Comparison of ENCODE assay signal across 8 mouse cellular contexts in the genomic region with DNA sequence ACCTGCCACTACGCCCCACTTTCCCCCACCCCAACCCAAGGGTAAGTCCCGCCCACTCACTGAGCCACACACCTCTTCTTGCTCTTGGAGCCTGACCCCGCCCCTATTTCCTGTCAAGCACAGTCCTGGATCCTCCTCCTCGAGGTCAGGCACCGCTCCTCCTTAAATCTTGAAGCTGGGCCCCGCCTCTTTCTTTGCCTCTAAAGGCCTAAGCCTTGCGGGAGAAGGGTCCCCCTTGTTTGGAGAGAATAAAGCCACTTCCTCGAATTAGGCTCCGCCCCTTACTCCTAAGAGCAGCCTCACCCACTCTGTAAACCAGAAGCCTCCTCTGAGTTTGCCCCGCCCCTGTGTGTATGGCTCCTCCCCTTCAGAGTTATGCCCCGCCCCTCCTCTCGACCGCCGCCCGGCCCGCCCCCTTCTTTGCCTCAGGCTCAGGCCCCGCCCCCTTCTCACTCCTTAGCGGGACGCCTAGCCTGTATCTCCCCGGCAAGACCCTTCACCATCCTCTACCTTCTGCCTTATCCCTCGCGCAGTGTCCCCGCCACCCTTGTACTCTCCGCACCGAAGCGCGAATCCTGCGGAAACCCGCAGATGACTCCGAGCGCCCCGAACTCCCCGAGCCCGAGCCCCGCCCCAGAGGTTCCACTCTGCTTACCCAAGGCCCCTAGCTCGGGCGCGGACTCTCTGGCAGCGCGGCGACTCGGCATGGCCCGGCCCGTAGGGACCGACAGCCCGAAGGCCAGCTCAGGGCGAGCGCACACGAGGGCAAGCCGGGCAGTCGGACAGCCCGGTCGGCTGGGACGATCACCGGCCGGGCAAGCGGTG. TPM values are rescaled to one million over a fixed set of nuclear protein-coding genes. Genes with fewer than 3 reads are reported as not detected.
A peak's percentile ranks its signal among the peaks of the same experiment; 100 is the strongest.
DNase-seq lines count a peak whose midpoint lies in the region; ATAC-seq lines count a peak whose summit lies in the region.

No protein-coding gene starts in this region.

- no peaks in the 10 kb centered on the region; the same call in 1 of the 2 replicates for H3K4me1 ChIP-seq in hindbrain, embryonic 16.5 days (ENCODE audit: control insufficient read depth, insufficient read depth, low read depth, low read length)

- WGBS in hindbrain, embryonic 16.5 days = under 1% methylated on average over 46 of the region's 57 CpGs
- WGBS in macrophage (ENCODE audit: missing documents) = 2% methylated on average over 47 of the region's 57 CpGs

- peaks cover 18% of the 10 kb centered on the region for H3K36me3 ChIP-seq in hindbrain, embryonic 16.5 days (ENCODE audit: control insufficient read depth, insufficient read depth, low read length)
- H3K36me3 ChIP-seq in macrophage (ENCODE audit: inconsistent target) = peaks cover 14% of the 10 kb centered on the region; the same call in 1 of the 2 replicates

- H3K9ac ChIP-seq in hindbrain, embryonic 16.5 days (ENCODE audit: low read depth, low read length) = peak overlapping the region; percentile 67

- no peaks in the 10 kb centered on the region for H3K9me3 ChIP-seq in hindbrain, embryonic 16.5 days (ENCODE audit: control insufficient read depth, low read length)

- peak; percentile 85 for ATAC-seq in hindbrain, embryonic 16.5 days

- peak overlapping the region; percentile 85 for H3K4me3 ChIP-seq in hindbrain, embryonic 16.5 days (ENCODE audit: low read length)
- peak overlapping the region; percentile 42 for H3K4me3 ChIP-seq in macrophage (ENCODE audit: inconsistent target)

- H3K27me3 ChIP-seq in hindbrain, embryonic 16.5 days (replicated peaks; ENCODE audit: control insufficient read depth, insufficient read depth, low read length) = no peaks in the 10 kb centered on the region

- H3K4me2 ChIP-seq in hindbrain, embryonic 16.5 days (ENCODE audit: low read length) = peak overlapping the region; percentile 95

- peak overlapping the region; percentile 73 for H3K27ac ChIP-seq in hindbrain, embryonic 16.5 days (ENCODE audit: low read depth, low read length)
- H3K27ac ChIP-seq in macrophage = peak overlapping the region; percentile 52

- H3K79me2 ChIP-seq in macrophage (ENCODE audit: inconsistent target) = peaks cover 4% of the 10 kb centered on the region; the same call in 1 of the 2 replicates

- peak; percentile 98 for DNase-seq in WW6 (ENCODE audit: low read depth, low spot score)
- DNase-seq in cerebellum, postnatal 4 days (ENCODE audit: low spot score in 2 of 2) = peak; percentile 69 to 86
- peak; percentile 96 for DNase-seq in gastrocnemius, adult 18-20 months (ENCODE audit: low spot score)
- DNase-seq in left cerebral cortex, adult 18-20 months (ENCODE audit: low spot score in 2 of 2) = peak; percentile 82 to 86
- peak; percentile 90 for DNase-seq in right cerebral cortex, adult 18-20 months
- DNase-seq in urinary bladder, postnatal 10 days (ENCODE audit: low spot score) = peak; percentile 89

RNA-seq across cellular contexts. Expression of gene Relb, which starts 0.5 kb away (rescaled TPM):
- total RNA-seq in gastrocnemius, adult 18-20 months (2021) = 10 to 100 TPM in 1 of 2 experiments, 1 to 10 TPM in 1; 6.7 to 11.0 TPM
- polyA plus RNA-seq in hindbrain, embryonic 16.5 days (2015; fragmentation: Nextera tagmentation; extraction: Ambion mirVana) = 6.7 and 6.9 TPM in 2 replicates
- total RNA-seq in left cerebral cortex, adult 18-20 months (2021) = 1 to 10 TPM; 7.5 to 8.1 TPM
- total RNA-seq in macrophage (2018; cell fraction: chromatin; rRNA removed) = 100 to 1,000 TPM in 17 of 26 experiments, 10 to 100 TPM in 9; 37.2 to 506 (median 179) TPM
- 100 to 1,000 TPM in 4 of 26 experiments, 10 to 100 TPM in 22; 23.6 to 145 (median 40.1) TPM for total RNA-seq in macrophage (2018; cell fraction: cytosol; rRNA removed)
- total RNA-seq in macrophage (2018; cell fraction: nucleus; rRNA removed) = 100 to 1,000 TPM in 16 of 26 experiments, 10 to 100 TPM in 10; 20.4 to 292 (median 128) TPM
- polyA plus RNA-seq in macrophage (2018) = 11.3 to 29.9 TPM (median 15.3 TPM) in 3 replicates

RNA-seq across cellular contexts. Expression of gene Clasrp, which starts 24.5 kb away (rescaled TPM):
- 10 to 100 TPM in 1 of 2 experiments, 1 to 10 TPM in 1; 8.7 to 10.4 TPM for total RNA-seq in gastrocnemius, adult 18-20 months (2021)
- polyA plus RNA-seq in hindbrain, embryonic 16.5 days (2015; fragmentation: Nextera tagmentation; extraction: Ambion mirVana) = 54.1 and 54.4 TPM in 2 replicates
- total RNA-seq in left cerebral cortex, adult 18-20 months (2021) = 10 to 100 TPM; 70.4 to 87.0 TPM
- total RNA-seq in macrophage (2018; cell fraction: chromatin; rRNA removed) = 100 to 1,000 TPM in 23 of 26 experiments, 10 to 100 TPM in 3; 86.3 to 338 (median 198) TPM
- total RNA-seq in macrophage (2018; cell fraction: cytosol; rRNA removed) = 10 to 100 TPM in 14 of 26 experiments, 1 to 10 TPM in 12; 6.3 to 19.3 (median 10.5) TPM
- 100 to 1,000 TPM in 6 of 26 experiments, 10 to 100 TPM in 20; 28.7 to 156 (median 67.4) TPM for total RNA-seq in macrophage (2018; cell fraction: nucleus; rRNA removed)
- polyA plus RNA-seq in macrophage (2018) = 14.0 to 24.9 TPM (median 16.3 TPM) in 3 replicates

RNA-seq across cellular contexts. Expression of gene Clptm1, which starts 36.1 kb away (rescaled TPM):
- total RNA-seq in gastrocnemius, adult 18-20 months (2021) = 10 to 100 TPM; 46.8 to 47.3 TPM
- polyA plus RNA-seq in hindbrain, embryonic 16.5 days (2015; fragmentation: Nextera tagmentation; extraction: Ambion mirVana) = 138 and 140 TPM in 2 replicates
- total RNA-seq in left cerebral cortex, adult 18-20 months (2021) = 100 to 1,000 TPM; 151 to 152 TPM
- total RNA-seq in macrophage (2018; cell fraction: chromatin; rRNA removed) = 10 to 100 TPM; 18.3 to 69.4 (median 43.8) TPM
- total RNA-seq in macrophage (2018; cell fraction: cytosol; rRNA removed) = 100 to 1,000 TPM in 19 of 26 experiments, 10 to 100 TPM in 7; 75.5 to 147 (median 110) TPM
- 100 to 1,000 TPM in 10 of 26 experiments, 10 to 100 TPM in 16; 49.4 to 161 (median 93.3) TPM for total RNA-seq in macrophage (2018; cell fraction: nucleus; rRNA removed)
- polyA plus RNA-seq in macrophage (2018) = 90.5 to 113 TPM (median 108 TPM) in 3 replicates

RNA-seq across cellular contexts. Expression of gene Apoc2, which starts 49.0 kb away (rescaled TPM):
- total RNA-seq in gastrocnemius, adult 18-20 months (2021) = under 1 TPM in 1 of 2 experiments, not detected in 1; 0.74 TPM
- not detected in 2 replicates for polyA plus RNA-seq in hindbrain, embryonic 16.5 days (2015; fragmentation: Nextera tagmentation; extraction: Ambion mirVana)
- total RNA-seq in left cerebral cortex, adult 18-20 months (2021) = not detected
- total RNA-seq in macrophage (2018; cell fraction: chromatin; rRNA removed) = 1 to 10 TPM in 11 of 26 experiments, not detected in 15; 1.3 to 3.4 (median 2.2) TPM
- 10 to 100 TPM; 21.6 to 44.6 (median 31.8) TPM for total RNA-seq in macrophage (2018; cell fraction: cytosol; rRNA removed)
- total RNA-seq in macrophage (2018; cell fraction: nucleus; rRNA removed) = 10 to 100 TPM in 4 of 26 experiments, 1 to 10 TPM in 22; 2.1 to 15.0 (median 5.5) TPM
- 31.8 to 82.7 TPM (median 33.3 TPM) in 3 replicates for polyA plus RNA-seq in macrophage (2018)

RNA-seq across cellular contexts. Expression of gene Gemin7, which starts 51.4 kb away (rescaled TPM):
- 10 to 100 TPM; 72.9 to 81.2 TPM for total RNA-seq in gastrocnemius, adult 18-20 months (2021)
- polyA plus RNA-seq in hindbrain, embryonic 16.5 days (2015; fragmentation: Nextera tagmentation; extraction: Ambion mirVana) = 147 and 162 TPM in 2 replicates
- total RNA-seq in left cerebral cortex, adult 18-20 months (2021) = 10 to 100 TPM; 51.0 to 53.7 TPM
- 10 to 100 TPM in 10 of 26 experiments, 1 to 10 TPM in 16; 3.2 to 19.6 (median 8.9) TPM for total RNA-seq in macrophage (2018; cell fraction: chromatin; rRNA removed)
- total RNA-seq in macrophage (2018; cell fraction: cytosol; rRNA removed) = 10 to 100 TPM; 35.9 to 57.6 (median 43.0) TPM
- total RNA-seq in macrophage (2018; cell fraction: nucleus; rRNA removed) = 10 to 100 TPM in 23 of 26 experiments, 1 to 10 TPM in 3; 9.0 to 31.5 (median 19.9) TPM
- 16.9 to 46.6 TPM (median 40.7 TPM) in 3 replicates for polyA plus RNA-seq in macrophage (2018)

Comparison
In these comparisons a context has a peak if more than half of its experiments do, and no peak if none do; other contexts are left out.
1. Peak in every context shown above with its lines: DNase-seq, ATAC-seq, H3K4me3 ChIP-seq and H3K27ac ChIP-seq.
2. RNA of gene Clasrp, which starts 24.5 kb away (total RNA-seq): 70.4 to 87.0 TPM in left cerebral cortex, adult 18-20 months; 8.7 to 10.4 TPM in gastrocnemius, adult 18-20 months; every median in the first group is over 4 times any median in the second.